Mouse (Mus musculus) bone marrow, adult 2 months (tissue): ENCODE measurements around the gene Lnx1. TPM values are rescaled to one million over a fixed set of nuclear protein-coding genes. Genes with fewer than 3 reads are reported as not detected.

Experiments used
- H3K27ac ChIP-seq: fragments of 200-500 bp; 2 replicates; pipeline ENCODE4 v1.5.1; 2012; ENCODE audit warnings: low read depth, mild to moderate bottlenecking, control low read depth, inconsistent platforms, low read length; ENCODE audit not compliant: control insufficient read depth, poor library complexity, insufficient read depth
- H3K4me1 ChIP-seq: fragments of 200-500 bp; 2 replicates; pipeline ENCODE4 v1.6.1; 2011; ENCODE audit warnings: low read length; ENCODE audit not compliant: control insufficient read depth, insufficient read depth
- H3K4me3 ChIP-seq: fragments of 200-500 bp; replicated peaks from 2 replicates; pipeline ENCODE3; 2011; ENCODE audit warnings: mild to moderate bottlenecking, low read depth, low read length, control low read depth; ENCODE audit not compliant: control insufficient read depth
- CTCF ChIP-seq: fragments of 200-500 bp; IDR thresholded peaks from 2 replicates; pipeline ENCODE4 v1.5.1; 2011; ENCODE audit warnings: low read length, control low read depth; ENCODE audit not compliant: control insufficient read depth, insufficient read depth
- POLR2A ChIP-seq: fragments of 200-500 bp; IDR thresholded peaks from 2 replicates; pipeline ENCODE4 v1.6.1; 2011; ENCODE audit warnings: low read depth, mild to moderate bottlenecking, control low read depth, low read length, borderline replicate concordance; ENCODE audit not compliant: control insufficient read depth
- WGBS: fragments of 180-500 bp; shearing (Covaris S2); methylation state at CpG from one replicate; pipeline ENCODE4 v1.1.7; 2018; 5-methylcytosine and 5-hydroxymethylcytosine counted together
- polyA plus RNA-seq: library from polyadenylated mRNA; stranded (reverse); fragments of >200 nt; gene quantifications from 2 replicates; pipeline ENCODE4 v1.2.4, GENCODE M21; 2011; ENCODE audit warnings: low replicate concordance; ENCODE audit not compliant: missing spikeins, insufficient read depth, insufficient read length

Gene Lnx1
- polyA plus RNA-seq, 1 experiment, result not detected

- WGBS, result 83% methylated on average over 6 of the region's 6 CpGs
- Histone ChIP-seq H3K27ac (no peak overlapping the region), H3K4me1 (no peaks in the 10 kb centered on the region; the same call in 1 of the 2 replicates), H3K4me3 (no peak overlapping the region)
- TF ChIP-seq CTCF, result no peak
- TF ChIP-seq POLR2A, result no peak
Measured at GRCm38 (mm10) chr5:74657930-74658329, 44.8 kb downstream of the Lnx1 start.

- TF ChIP-seq CTCF, result no peak
- Histone ChIP-seq H3K27ac (no peak overlapping the region), H3K4me1 (no peaks in the 10 kb centered on the region; the same call in 1 of the 2 replicates), H3K4me3 (no peak overlapping the region)
- 32% methylated on average over 5 of the region's 5 CpGs for WGBS
Measured at GRCm38 (mm10) chr5:74656410-74656809, 46.3 kb downstream of the Lnx1 start.

GRCm38 (mm10) chr5:74654527-74654926 is 48.2 kb downstream of the Lnx1 start:
- TF ChIP-seq CTCF, result no peak
- TF ChIP-seq POLR2A, result no peak
- WGBS, result 68% methylated on average over 6 of the region's 6 CpGs
- no peak overlapping the region for H3K27ac ChIP-seq
- H3K4me1 ChIP-seq, result no peaks in the 10 kb centered on the region; the same call in 1 of the 2 replicates
- H3K4me3 ChIP-seq, result no peak overlapping the region

- TF ChIP-seq POLR2A (no peak), CTCF (no peak)
- no peak overlapping the region for H3K27ac ChIP-seq
- H3K4me3 ChIP-seq, result no peak overlapping the region
- 85% methylated on average over 10 of the region's 10 CpGs for WGBS
- H3K4me1 ChIP-seq, result no peaks in the 10 kb centered on the region; the same call in 1 of the 2 replicates
Measured at GRCm38 (mm10) chr5:74653766-74654165, 48.9 kb downstream of the Lnx1 start.

- 86% methylated on average over 1 of the region's 1 CpGs for WGBS
- Histone ChIP-seq H3K27ac (no peak overlapping the region), H3K4me3 (no peak overlapping the region), H3K4me1 (no peaks in the 10 kb centered on the region)
- no peak for TF ChIP-seq POLR2A
- TF ChIP-seq CTCF, result no peak
Measured at GRCm38 (mm10) chr5:74649122-74649521, 53.6 kb downstream of the Lnx1 start.

GRCm38 (mm10) chr5:74648216-74648615 is 54.5 kb downstream of the Lnx1 start:
- no peak overlapping the region for H3K4me3 ChIP-seq

GRCm38 (mm10) chr5:74647584-74647984 is 55.1 kb downstream of the Lnx1 start:
- H3K4me3 ChIP-seq, result no peak overlapping the region
- no peak overlapping the region for H3K27ac ChIP-seq
- WGBS, result 83% methylated on average over 6 of the region's 6 CpGs
- H3K4me1 ChIP-seq, result no peaks in the 10 kb centered on the region; the same call in 1 of the 2 replicates
- TF ChIP-seq POLR2A (no peak), CTCF (no peak)

More at GRCm38 (mm10) chr5:74648216-74648615, 54.5 kb downstream of the Lnx1 start:
- TF ChIP-seq POLR2A, result no peak
- WGBS, result 76% methylated on average over 9 of the region's 9 CpGs
- H3K4me1 ChIP-seq, result no peaks in the 10 kb centered on the region
- no peak overlapping the region for H3K27ac ChIP-seq

- H3K27ac ChIP-seq, result no peak overlapping the region
- WGBS, result 85% methylated on average over 2 of the region's 2 CpGs
- TF ChIP-seq POLR2A, result no peak
- TF ChIP-seq CTCF, result no peak
Measured at GRCm38 (mm10) chr5:74642291-74642690, 60.4 kb downstream of the Lnx1 start.

GRCm38 (mm10) chr5:74641000-74641399 is 61.7 kb downstream of the Lnx1 start:
- H3K4me3 ChIP-seq, result no peak overlapping the region
- H3K27ac ChIP-seq, result no peak overlapping the region
- WGBS, result 45% methylated on average over 6 of the region's 6 CpGs
- H3K4me1 ChIP-seq, result no peaks in the 10 kb centered on the region; the same call in 1 of the 2 replicates
- TF ChIP-seq POLR2A (no peak), CTCF (no peak)

More at GRCm38 (mm10) chr5:74642291-74642690, 60.4 kb downstream of the Lnx1 start:
- Histone ChIP-seq H3K4me1 (no peaks in the 10 kb centered on the region; the same call in 1 of the 2 replicates), H3K4me3 (no peak overlapping the region)
